Mouse (Mus musculus): ENCODE measurements at regions not wholly inside any gene's neighbourhood (a gene's known extent, or its start where the extent isn't known, plus 50 kb on each side); places are given as distances from the start of the nearest gene placed in this dataset.

- DNase-seq (ENCODE audit: low spot score) (no peak), ATAC-seq (ENCODE audit: low FRiP score) (no peak)
- Histone ChIP-seq H3K9me3 (ENCODE audit: control insufficient read depth, low read length) (no peaks in the 10 kb centered on the region), H3K36me3 (replicated peaks; ENCODE audit: control insufficient read depth, insufficient read depth) (no peaks in the 10 kb centered on the region; the same call in 1 of the 2 replicates), H3K4me3 (replicated peaks; ENCODE audit: low read length) (no peak overlapping the region), H3K27me3 (ENCODE audit: control insufficient read depth, insufficient read depth, low read length) (no peaks in the 10 kb centered on the region), H3K4me1 (replicated peaks; ENCODE audit: control insufficient read depth, insufficient read depth, low read length) (no peaks in the 10 kb centered on the region), H3K27ac (no peak overlapping the region), H3K4me2 (replicated peaks) (no peak overlapping the region), H3K9ac (no peak overlapping the region)
- 92% methylated on average over 6 of the region's 6 CpGs for WGBS
Observed at GRCm38 (mm10) chr13:84047736-84048135, 174.4 kb upstream of the Tmem161b start.

GRCm38 (mm10) chr13:84052221-84052620 is 169.9 kb upstream of the Tmem161b start:
- H3K4me3 ChIP-seq (replicated peaks; ENCODE audit: low read length): no peak overlapping the region
- H3K9me3 ChIP-seq (ENCODE audit: control insufficient read depth, low read length): no peaks in the 10 kb centered on the region
- no peaks in the 10 kb centered on the region for H3K27me3 ChIP-seq (ENCODE audit: control insufficient read depth, insufficient read depth, low read length)
- WGBS: 90% methylated on average over 1 of the region's 1 CpGs
- no peak overlapping the region for H3K27ac ChIP-seq
- peaks cover 18% of the 10 kb centered on the region for H3K4me1 ChIP-seq (replicated peaks; ENCODE audit: control insufficient read depth, insufficient read depth, low read length)
- DNase-seq (ENCODE audit: low spot score) (no peak), ATAC-seq (ENCODE audit: low FRiP score) (no peak)
- no peaks in the 10 kb centered on the region; the same call in 1 of the 2 replicates for H3K36me3 ChIP-seq (replicated peaks; ENCODE audit: control insufficient read depth, insufficient read depth)
- H3K4me2 ChIP-seq (replicated peaks): no peak overlapping the region
- H3K9ac ChIP-seq: no peak overlapping the region

GRCm38 (mm10) chr13:84054956-84055355 is 167.1 kb upstream of the Tmem161b start:
- Histone ChIP-seq H3K4me1 (replicated peaks; ENCODE audit: control insufficient read depth, insufficient read depth, low read length) (peaks cover 34% of the 10 kb centered on the region), H3K9me3 (ENCODE audit: control insufficient read depth, low read length) (no peaks in the 10 kb centered on the region), H3K36me3 (replicated peaks; ENCODE audit: control insufficient read depth, insufficient read depth) (no peaks in the 10 kb centered on the region), H3K4me2 (replicated peaks) (peak overlapping the region; percentile 40), H3K27me3 (ENCODE audit: control insufficient read depth, insufficient read depth, low read length) (no peaks in the 10 kb centered on the region), H3K27ac (peak overlapping the region; percentile 88), H3K9ac (peak overlapping the region; percentile 40; the same call in 1 of the 2 replicates), H3K4me3 (replicated peaks; ENCODE audit: low read length) (no peak overlapping the region)
- DNase-seq (ENCODE audit: low spot score) (no peak), ATAC-seq (ENCODE audit: low FRiP score) (no peak)
- WGBS: 44% methylated on average over 7 of the region's 7 CpGs

GRCm38 (mm10) chr13:84055576-84055975 is 166.5 kb upstream of the Tmem161b start:
- H3K36me3 ChIP-seq (replicated peaks; ENCODE audit: control insufficient read depth, insufficient read depth): no peaks in the 10 kb centered on the region
- peak overlapping the region; percentile 40 for H3K4me2 ChIP-seq (replicated peaks)
- H3K9me3 ChIP-seq (ENCODE audit: control insufficient read depth, low read length): no peaks in the 10 kb centered on the region
- peak overlapping the region; percentile 88 for H3K27ac ChIP-seq
- H3K27me3 ChIP-seq (ENCODE audit: control insufficient read depth, insufficient read depth, low read length): no peaks in the 10 kb centered on the region
- H3K4me1 ChIP-seq (replicated peaks; ENCODE audit: control insufficient read depth, insufficient read depth, low read length): peaks cover 40% of the 10 kb centered on the region
- DNase-seq (ENCODE audit: low spot score): no peak
- H3K4me3 ChIP-seq (replicated peaks; ENCODE audit: low read length): no peak overlapping the region
- ATAC-seq (ENCODE audit: low FRiP score): no peak
- peak overlapping the region; percentile 40; the same call in 1 of the 2 replicates for H3K9ac ChIP-seq

- Histone ChIP-seq H3K27ac (peak overlapping the region; percentile 96), H3K9me3 (ENCODE audit: control insufficient read depth, low read length) (no peaks in the 10 kb centered on the region), H3K4me3 (replicated peaks; ENCODE audit: low read length) (no peak overlapping the region), H3K4me2 (replicated peaks) (peak overlapping the region; percentile 45), H3K9ac (peak overlapping the region; percentile 57), H3K27me3 (ENCODE audit: control insufficient read depth, insufficient read depth, low read length) (no peaks in the 10 kb centered on the region), H3K36me3 (replicated peaks; ENCODE audit: control insufficient read depth, insufficient read depth) (no peaks in the 10 kb centered on the region), H3K4me1 (replicated peaks; ENCODE audit: control insufficient read depth, insufficient read depth, low read length) (peaks cover 46% of the 10 kb centered on the region)
- no peak for DNase-seq (ENCODE audit: low spot score)
- 24% methylated on average over 2 of the region's 3 CpGs for WGBS
- ATAC-seq (ENCODE audit: low FRiP score): no peak
Observed at GRCm38 (mm10) chr13:84056451-84056850, 165.6 kb upstream of the Tmem161b start.

- H3K4me3 ChIP-seq (replicated peaks; ENCODE audit: low read length): no peak overlapping the region
- ATAC-seq (ENCODE audit: low FRiP score): peak; percentile 68
- H3K4me1 ChIP-seq (replicated peaks; ENCODE audit: control insufficient read depth, insufficient read depth, low read length): peaks cover 52% of the 10 kb centered on the region
- peak overlapping the region; percentile 45 for H3K4me2 ChIP-seq (replicated peaks)
- no peaks in the 10 kb centered on the region for H3K27me3 ChIP-seq (ENCODE audit: control insufficient read depth, insufficient read depth, low read length)
- no peaks in the 10 kb centered on the region for H3K9me3 ChIP-seq (ENCODE audit: control insufficient read depth, low read length)
- 11% methylated on average over 5 of the region's 5 CpGs for WGBS
- peak overlapping the region; percentile 96 for H3K27ac ChIP-seq
- peak; percentile 76 for DNase-seq (ENCODE audit: low spot score)
- H3K9ac ChIP-seq: peak overlapping the region; percentile 57
- H3K36me3 ChIP-seq (replicated peaks; ENCODE audit: control insufficient read depth, insufficient read depth): no peaks in the 10 kb centered on the region
Observed at GRCm38 (mm10) chr13:84056998-84057397, 165.1 kb upstream of the Tmem161b start.

GRCm38 (mm10) chr13:84057456-84057855 is 164.6 kb upstream of the Tmem161b start:
- H3K36me3 ChIP-seq (replicated peaks; ENCODE audit: control insufficient read depth, insufficient read depth): no peaks in the 10 kb centered on the region
- no peak for ATAC-seq (ENCODE audit: low FRiP score)
- peak overlapping the region; percentile 57; the same call in 1 of the 2 replicates for H3K9ac ChIP-seq
- DNase-seq (ENCODE audit: low spot score): no peak
- peak overlapping the region; percentile 96 for H3K27ac ChIP-seq
- peak overlapping the region; percentile 45; the same call in 1 of the 2 replicates for H3K4me2 ChIP-seq (replicated peaks)
- no peaks in the 10 kb centered on the region for H3K27me3 ChIP-seq (ENCODE audit: control insufficient read depth, insufficient read depth, low read length)
- peaks cover 52% of the 10 kb centered on the region for H3K4me1 ChIP-seq (replicated peaks; ENCODE audit: control insufficient read depth, insufficient read depth, low read length)
- no peak overlapping the region for H3K4me3 ChIP-seq (replicated peaks; ENCODE audit: low read length)
- no peaks in the 10 kb centered on the region for H3K9me3 ChIP-seq (ENCODE audit: control insufficient read depth, low read length)

- H3K27me3 ChIP-seq (ENCODE audit: control insufficient read depth, insufficient read depth, low read length): no peaks in the 10 kb centered on the region
- H3K4me1 ChIP-seq (replicated peaks; ENCODE audit: control insufficient read depth, insufficient read depth, low read length): peaks cover 52% of the 10 kb centered on the region
- H3K9ac ChIP-seq: peak overlapping the region; percentile 71
- ATAC-seq (ENCODE audit: low FRiP score) (no peak), DNase-seq (ENCODE audit: low spot score) (peak; percentile 51)
- H3K4me2 ChIP-seq (replicated peaks): peak overlapping the region; percentile 62
- no peak overlapping the region; the same call in 1 of the 2 replicates for H3K4me3 ChIP-seq (replicated peaks; ENCODE audit: low read length)
- H3K9me3 ChIP-seq (ENCODE audit: control insufficient read depth, low read length): no peaks in the 10 kb centered on the region
- no peaks in the 10 kb centered on the region for H3K36me3 ChIP-seq (replicated peaks; ENCODE audit: control insufficient read depth, insufficient read depth)
- 29% methylated on average over 3 of the region's 3 CpGs for WGBS
- peak overlapping the region; percentile 99 for H3K27ac ChIP-seq
Observed at GRCm38 (mm10) chr13:84058251-84058650, 163.8 kb upstream of the Tmem161b start.

GRCm38 (mm10) chr13:84059031-84059651 is 163.0 kb upstream of the Tmem161b start:
- DNase-seq (ENCODE audit: low spot score): peak; percentile 76
- H3K4me2 ChIP-seq (replicated peaks): peak overlapping the region; percentile 62
- H3K27ac ChIP-seq: peak overlapping the region; percentile 99
- H3K4me3 ChIP-seq (replicated peaks; ENCODE audit: low read length): peak overlapping the region; percentile 25
- 2% methylated on average over 10 of the region's 10 CpGs for WGBS
- peaks cover 55% of the 10 kb centered on the region for H3K4me1 ChIP-seq (replicated peaks; ENCODE audit: control insufficient read depth, insufficient read depth, low read length)
- ATAC-seq (ENCODE audit: low FRiP score): peak; percentile 77
- peak overlapping the region; percentile 71 for H3K9ac ChIP-seq
- no peaks in the 10 kb centered on the region for H3K36me3 ChIP-seq (replicated peaks; ENCODE audit: control insufficient read depth, insufficient read depth)
- H3K9me3 ChIP-seq (ENCODE audit: control insufficient read depth, low read length): no peaks in the 10 kb centered on the region
- no peaks in the 10 kb centered on the region for H3K27me3 ChIP-seq (ENCODE audit: control insufficient read depth, insufficient read depth, low read length)

Data from hindbrain, embryonic 14.5 days (tissue).